Mouse (Mus musculus): ENCODE results near the gene Ctdnep1. TPM values are rescaled to one million over a fixed set of nuclear protein-coding genes. Genes with fewer than 3 reads are reported as not detected.

The Ctdnep1 gene
- 55.0 TPM for polyA plus RNA-seq (2014; fragmentation: Illumina TruSeq; extraction: RNeasy Lipid Tissue Mini Kit (QIAGEN cat#74804); ENCODE audit: low read depth, low replicate concordance)

GRCm38 (mm10) chr11:69981141-69981762, at the start of gene Ctdnep1:
Gene Ctdnep1 (plus strand): TSS chr11:69981156.

GRCm38 (mm10) chr11:69935137-69935879, 45.6 kb upstream of the Ctdnep1 start, which contains the start of gene Ybx2:
Gene Ybx2 (plus strand): TSS chr11:69935796.

GRCm38 (mm10) chr11:69948066-69948762, 32.7 kb upstream of the Ctdnep1 start, which contains the start of gene Slc2a4:
Gene Slc2a4 (minus strand): TSS chr11:69948188.

GRCm38 (mm10) chr11:69964650-69965270, 16.2 kb upstream of the Ctdnep1 start, which contains the start of gene Cldn7:
Gene Cldn7 (plus strand): TSS chr11:69964779.

GRCm38 (mm10) chr11:69982225-69982624, 1.3 kb downstream of the Ctdnep1 start, which contains the start of gene Elp5:
Gene Elp5 (minus strand): TSS chr11:69982517.

GRCm38 (mm10) chr11:69990850-69991691, 10.1 kb downstream of the Ctdnep1 start, which contains the start of gene Gabarap:
Gene Gabarap (plus strand): TSS chr11:69991143.

GRCm38 (mm10) chr11:69995391-69995960, 14.5 kb downstream of the Ctdnep1 start, which contains the start of gene Phf23:
Gene Phf23 (plus strand): TSS chr11:69995777.

GRCm38 (mm10) chr11:70000396-70000898, 19.5 kb downstream of the Ctdnep1 start, which contains the start of gene Dvl2:
Gene Dvl2 (plus strand): TSS chr11:70000595.

GRCm38 (mm10) chr11:70014880-70015558, 34.1 kb downstream of the Ctdnep1 start, which contains the start of gene Acadvl:
Gene Acadvl (minus strand): TSS chr11:70015411.

GRCm38 (mm10) chr11:70016669-70017068, 35.7 kb downstream of the Ctdnep1 start, which contains the start of gene Dlg4:
Gene Dlg4 (plus strand): TSS chr11:70016942.

Other genes with a start within 250 kb of the Ctdnep1 start
- gene Polr2a, start 222.5 kb upstream of the Ctdnep1 start, polyA plus RNA-seq (2014; fragmentation: Illumina TruSeq; extraction: RNeasy Lipid Tissue Mini Kit (QIAGEN cat#74804); ENCODE audit: low read depth, low replicate concordance) = 25.7 TPM
- not detected for gene Slc35g3, start 219.2 kb upstream of the Ctdnep1 start, polyA plus RNA-seq (2014; fragmentation: Illumina TruSeq; extraction: RNeasy Lipid Tissue Mini Kit (QIAGEN cat#74804); ENCODE audit: low read depth, low replicate concordance)
- 17.7 TPM for gene Zbtb4, start 215.2 kb upstream of the Ctdnep1 start, polyA plus RNA-seq (2014; fragmentation: Illumina TruSeq; extraction: RNeasy Lipid Tissue Mini Kit (QIAGEN cat#74804); ENCODE audit: low read depth, low replicate concordance)
- gene Chrnb1, start 185.2 kb upstream of the Ctdnep1 start, polyA plus RNA-seq (2014; fragmentation: Illumina TruSeq; extraction: RNeasy Lipid Tissue Mini Kit (QIAGEN cat#74804); ENCODE audit: low read depth, low replicate concordance) = 4.0 TPM
- 9.5 TPM for gene Fgf11, start 179.3 kb upstream of the Ctdnep1 start, polyA plus RNA-seq (2014; fragmentation: Illumina TruSeq; extraction: RNeasy Lipid Tissue Mini Kit (QIAGEN cat#74804); ENCODE audit: low read depth, low replicate concordance)
- gene Tmem102, start 175.5 kb upstream of the Ctdnep1 start, polyA plus RNA-seq (2014; fragmentation: Illumina TruSeq; extraction: RNeasy Lipid Tissue Mini Kit (QIAGEN cat#74804); ENCODE audit: low read depth, low replicate concordance) = 11.7 TPM
- gene Gm39566, start 165.9 kb upstream of the Ctdnep1 start, polyA plus RNA-seq (2014; fragmentation: Illumina TruSeq; extraction: RNeasy Lipid Tissue Mini Kit (QIAGEN cat#74804); ENCODE audit: low read depth, low replicate concordance) = not detected
- gene Spem2, start 162.7 kb upstream of the Ctdnep1 start, polyA plus RNA-seq (2014; fragmentation: Illumina TruSeq; extraction: RNeasy Lipid Tissue Mini Kit (QIAGEN cat#74804); ENCODE audit: low read depth, low replicate concordance) = not detected
- gene Spem1, start 159.0 kb upstream of the Ctdnep1 start, polyA plus RNA-seq (2014; fragmentation: Illumina TruSeq; extraction: RNeasy Lipid Tissue Mini Kit (QIAGEN cat#74804); ENCODE audit: low read depth, low replicate concordance) = not detected
- 0.88 TPM for gene Nlgn2, start 143.4 kb upstream of the Ctdnep1 start, polyA plus RNA-seq (2014; fragmentation: Illumina TruSeq; extraction: RNeasy Lipid Tissue Mini Kit (QIAGEN cat#74804); ENCODE audit: low read depth, low replicate concordance)
- 18.5 TPM for gene Tmem256, start 142.6 kb upstream of the Ctdnep1 start, polyA plus RNA-seq (2014; fragmentation: Illumina TruSeq; extraction: RNeasy Lipid Tissue Mini Kit (QIAGEN cat#74804); ENCODE audit: low read depth, low replicate concordance)
- gene Plscr3, start 134.8 kb upstream of the Ctdnep1 start, polyA plus RNA-seq (2014; fragmentation: Illumina TruSeq; extraction: RNeasy Lipid Tissue Mini Kit (QIAGEN cat#74804); ENCODE audit: low read depth, low replicate concordance) = 0.98 TPM
- 5.4 TPM for gene Tnk1, start 122.4 kb upstream of the Ctdnep1 start, polyA plus RNA-seq (2014; fragmentation: Illumina TruSeq; extraction: RNeasy Lipid Tissue Mini Kit (QIAGEN cat#74804); ENCODE audit: low read depth, low replicate concordance)
- not detected for gene Tmem95, start 103.1 kb upstream of the Ctdnep1 start, polyA plus RNA-seq (2014; fragmentation: Illumina TruSeq; extraction: RNeasy Lipid Tissue Mini Kit (QIAGEN cat#74804); ENCODE audit: low read depth, low replicate concordance)
- 2.9 TPM for gene Kctd11, start 99.8 kb upstream of the Ctdnep1 start, polyA plus RNA-seq (2014; fragmentation: Illumina TruSeq; extraction: RNeasy Lipid Tissue Mini Kit (QIAGEN cat#74804); ENCODE audit: low read depth, low replicate concordance)
- gene Acap1, start 85.6 kb upstream of the Ctdnep1 start, polyA plus RNA-seq (2014; fragmentation: Illumina TruSeq; extraction: RNeasy Lipid Tissue Mini Kit (QIAGEN cat#74804); ENCODE audit: low read depth, low replicate concordance) = 0.57 TPM
- 3.7 TPM for gene 2810408A11Rik, start 80.2 kb upstream of the Ctdnep1 start, polyA plus RNA-seq (2014; fragmentation: Illumina TruSeq; extraction: RNeasy Lipid Tissue Mini Kit (QIAGEN cat#74804); ENCODE audit: low read depth, low replicate concordance)
- 2.6 TPM for gene Neurl4, start 80.1 kb upstream of the Ctdnep1 start, polyA plus RNA-seq (2014; fragmentation: Illumina TruSeq; extraction: RNeasy Lipid Tissue Mini Kit (QIAGEN cat#74804); ENCODE audit: low read depth, low replicate concordance)
- 18.3 TPM for gene Gps2, start 67.3 kb upstream of the Ctdnep1 start, polyA plus RNA-seq (2014; fragmentation: Illumina TruSeq; extraction: RNeasy Lipid Tissue Mini Kit (QIAGEN cat#74804); ENCODE audit: low read depth, low replicate concordance)
- gene Eif5a, start 59.2 kb upstream of the Ctdnep1 start, polyA plus RNA-seq (2014; fragmentation: Illumina TruSeq; extraction: RNeasy Lipid Tissue Mini Kit (QIAGEN cat#74804); ENCODE audit: low read depth, low replicate concordance) = 144 TPM
- gene Ybx2, start 45.4 kb upstream of the Ctdnep1 start, polyA plus RNA-seq (2014; fragmentation: Illumina TruSeq; extraction: RNeasy Lipid Tissue Mini Kit (QIAGEN cat#74804); ENCODE audit: low read depth, low replicate concordance) = 22.3 TPM
- gene Slc2a4, start 33.0 kb upstream of the Ctdnep1 start, polyA plus RNA-seq (2014; fragmentation: Illumina TruSeq; extraction: RNeasy Lipid Tissue Mini Kit (QIAGEN cat#74804); ENCODE audit: low read depth, low replicate concordance) = 0.98 TPM
- gene Cldn7, start 16.4 kb upstream of the Ctdnep1 start, polyA plus RNA-seq (2014; fragmentation: Illumina TruSeq; extraction: RNeasy Lipid Tissue Mini Kit (QIAGEN cat#74804); ENCODE audit: low read depth, low replicate concordance) = 214 TPM
- 5.0 TPM for gene Elp5, start 1.4 kb downstream of the Ctdnep1 start, polyA plus RNA-seq (2014; fragmentation: Illumina TruSeq; extraction: RNeasy Lipid Tissue Mini Kit (QIAGEN cat#74804); ENCODE audit: low read depth, low replicate concordance)
- gene Gabarap, start 10.0 kb downstream of the Ctdnep1 start, polyA plus RNA-seq (2014; fragmentation: Illumina TruSeq; extraction: RNeasy Lipid Tissue Mini Kit (QIAGEN cat#74804); ENCODE audit: low read depth, low replicate concordance) = 508 TPM
- gene Phf23, start 14.6 kb downstream of the Ctdnep1 start, polyA plus RNA-seq (2014; fragmentation: Illumina TruSeq; extraction: RNeasy Lipid Tissue Mini Kit (QIAGEN cat#74804); ENCODE audit: low read depth, low replicate concordance) = 22.4 TPM
- 0.63 TPM for gene Dvl2, start 19.4 kb downstream of the Ctdnep1 start, polyA plus RNA-seq (2014; fragmentation: Illumina TruSeq; extraction: RNeasy Lipid Tissue Mini Kit (QIAGEN cat#74804); ENCODE audit: low read depth, low replicate concordance)
- 9.9 TPM for gene Acadvl, start 34.3 kb downstream of the Ctdnep1 start, polyA plus RNA-seq (2014; fragmentation: Illumina TruSeq; extraction: RNeasy Lipid Tissue Mini Kit (QIAGEN cat#74804); ENCODE audit: low read depth, low replicate concordance)
- 1.0 TPM for gene Dlg4, start 35.8 kb downstream of the Ctdnep1 start, polyA plus RNA-seq (2014; fragmentation: Illumina TruSeq; extraction: RNeasy Lipid Tissue Mini Kit (QIAGEN cat#74804); ENCODE audit: low read depth, low replicate concordance)
- gene Asgr1, start 72.9 kb downstream of the Ctdnep1 start, polyA plus RNA-seq (2014; fragmentation: Illumina TruSeq; extraction: RNeasy Lipid Tissue Mini Kit (QIAGEN cat#74804); ENCODE audit: low read depth, low replicate concordance) = not detected
- not detected for gene Asgr2, start 111.5 kb downstream of the Ctdnep1 start, polyA plus RNA-seq (2014; fragmentation: Illumina TruSeq; extraction: RNeasy Lipid Tissue Mini Kit (QIAGEN cat#74804); ENCODE audit: low read depth, low replicate concordance)
- gene Mgl2, start 149.2 kb downstream of the Ctdnep1 start, polyA plus RNA-seq (2014; fragmentation: Illumina TruSeq; extraction: RNeasy Lipid Tissue Mini Kit (QIAGEN cat#74804); ENCODE audit: low read depth, low replicate concordance) = 5.0 TPM
- gene Clec10a, start 175.0 kb downstream of the Ctdnep1 start, polyA plus RNA-seq (2014; fragmentation: Illumina TruSeq; extraction: RNeasy Lipid Tissue Mini Kit (QIAGEN cat#74804); ENCODE audit: low read depth, low replicate concordance) = 3.1 TPM
- gene Slc16a11, start 231.6 kb downstream of the Ctdnep1 start, polyA plus RNA-seq (2014; fragmentation: Illumina TruSeq; extraction: RNeasy Lipid Tissue Mini Kit (QIAGEN cat#74804); ENCODE audit: low read depth, low replicate concordance) = 0.69 TPM
- 3.1 TPM for gene Slc16a13, start 239.9 kb downstream of the Ctdnep1 start, polyA plus RNA-seq (2014; fragmentation: Illumina TruSeq; extraction: RNeasy Lipid Tissue Mini Kit (QIAGEN cat#74804); ENCODE audit: low read depth, low replicate concordance)
- gene Bcl6b, start 248.6 kb downstream of the Ctdnep1 start, polyA plus RNA-seq (2014; fragmentation: Illumina TruSeq; extraction: RNeasy Lipid Tissue Mini Kit (QIAGEN cat#74804); ENCODE audit: low read depth, low replicate concordance) = 2.3 TPM

Measured in sigmoid colon, adult 10 weeks (tissue).